Mouse (Mus musculus): ENCODE data around the gene Lrp5.

Lrp5 gene

GRCm38 (mm10) chr19:3654058-3654457, 32.3 kb downstream of the Lrp5 start:
- no peak for DNase-seq

GRCm38 (mm10) chr19:3653508-3653907, 32.9 kb downstream of the Lrp5 start:
- no peak for DNase-seq

GRCm38 (mm10) chr19:3651989-3652388, 34.4 kb downstream of the Lrp5 start:
- no peak for DNase-seq

GRCm38 (mm10) chr19:3651220-3651619, 35.1 kb downstream of the Lrp5 start:
- no peak for DNase-seq

- no peak for DNase-seq
Measured at GRCm38 (mm10) chr19:3650448-3650847, 35.9 kb downstream of the Lrp5 start.

- DNase-seq, result no peak
Measured at GRCm38 (mm10) chr19:3648830-3649450, 37.4 kb downstream of the Lrp5 start.

- DNase-seq, result no peak
Measured at GRCm38 (mm10) chr19:3647999-3648398, 38.4 kb downstream of the Lrp5 start.

- DNase-seq, result no peak
Measured at GRCm38 (mm10) chr19:3645813-3646212, 40.6 kb downstream of the Lrp5 start.

- no peak for DNase-seq
Measured at GRCm38 (mm10) chr19:3645318-3645717, 41.0 kb downstream of the Lrp5 start.

GRCm38 (mm10) chr19:3639561-3639960, 46.8 kb downstream of the Lrp5 start:
- no peak for DNase-seq

GRCm38 (mm10) chr19:3638698-3639097, 47.7 kb downstream of the Lrp5 start:
- no peak for DNase-seq

- DNase-seq, result no peak
Measured at GRCm38 (mm10) chr19:3632018-3632417, 54.3 kb downstream of the Lrp5 start.

GRCm38 (mm10) chr19:3631431-3631830, 54.9 kb downstream of the Lrp5 start:
- no peak for DNase-seq

- no peak for DNase-seq
Measured at GRCm38 (mm10) chr19:3630486-3630885, 55.9 kb downstream of the Lrp5 start.

GRCm38 (mm10) chr19:3630027-3630426, 56.3 kb downstream of the Lrp5 start:
- DNase-seq, result no peak

GRCm38 (mm10) chr19:3628223-3628622, 58.1 kb downstream of the Lrp5 start:
- no peak for DNase-seq

GRCm38 (mm10) chr19:3625111-3625510, 61.3 kb downstream of the Lrp5 start:
- DNase-seq, result no peak

- peak in 1 of 2 experiments; percentile 46 for DNase-seq
Measured at GRCm38 (mm10) chr19:3623824-3624223, 62.5 kb downstream of the Lrp5 start.

- DNase-seq, result no peak
Measured at GRCm38 (mm10) chr19:3623294-3623693, 63.1 kb downstream of the Lrp5 start.

- DNase-seq, result no peak
Measured at GRCm38 (mm10) chr19:3620871-3621270, 65.5 kb downstream of the Lrp5 start.

GRCm38 (mm10) chr19:3619359-3619758, 67.0 kb downstream of the Lrp5 start:
- no peak for DNase-seq

- DNase-seq, result no peak
Measured at GRCm38 (mm10) chr19:3613991-3614390, 72.4 kb downstream of the Lrp5 start.

GRCm38 (mm10) chr19:3612534-3613273, 73.7 kb downstream of the Lrp5 start:
- DNase-seq, result no peak

GRCm38 (mm10) chr19:3611730-3612129, 74.6 kb downstream of the Lrp5 start:
- DNase-seq, result no peak

GRCm38 (mm10) chr19:3610886-3611285, 75.5 kb downstream of the Lrp5 start:
- no peak for DNase-seq
